Mouse (Mus musculus) spleen, adult 2 months (tissue): ENCODE data around the gene Gm4559. TPM values are rescaled to one million over a fixed set of nuclear protein-coding genes. Genes with fewer than 3 reads are reported as not detected.

Experiments
- DNase-seq, 2 experiments: peaks; one replicate each; pipeline versions ENCODE4 v3.0.0 to v3.0.0-alpha.2; 2012 to 2021; ENCODE audit warnings: low spot score in 2 of 2, low read depth in 1 of 2
- H3K27ac ChIP-seq: fragments of 200-500 bp; 2 replicates; pipeline ENCODE4 v1.5.1; 2012; ENCODE audit warnings: low read length, inconsistent platforms; ENCODE audit not compliant: insufficient read depth
- H3K27me3 ChIP-seq: fragments of 200-500 bp; 2 replicates; pipeline ENCODE4 v1.6.1; 2012; ENCODE audit warnings: mild to moderate bottlenecking, moderate library complexity, low read length, inconsistent platforms; ENCODE audit not compliant: control insufficient read depth, insufficient read depth
- H3K36me3 ChIP-seq: fragments of 200-500 bp; 2 replicates; pipeline ENCODE4 v1.6.1; 2012; ENCODE audit warnings: mild to moderate bottlenecking, low read length, inconsistent platforms; ENCODE audit not compliant: control insufficient read depth, insufficient read depth
- H3K4me1 ChIP-seq: fragments of 200-500 bp; 2 replicates; pipeline ENCODE4 v1.6.1; 2011; ENCODE audit warnings: inconsistent platforms; ENCODE audit not compliant: control insufficient read depth, insufficient read depth, insufficient read length
- H3K4me3 ChIP-seq: fragments of 200-500 bp; 2 replicates; pipeline ENCODE4 v1.5.1; 2011; ENCODE audit warnings: mild to moderate bottlenecking, inconsistent platforms; ENCODE audit not compliant: insufficient read depth, insufficient read length; ENCODE audit errors: extremely low read depth
- CTCF ChIP-seq: fragments of 200-500 bp; IDR thresholded peaks from 2 replicates; pipeline ENCODE4 v1.5.1; 2011; ENCODE audit warnings: mild to moderate bottlenecking, inconsistent platforms; ENCODE audit not compliant: insufficient read depth, insufficient read length, insufficient replicate concordance; ENCODE audit errors: extremely low read depth
- POLR2A ChIP-seq: fragments of 200-500 bp; IDR thresholded peaks from 2 replicates; pipeline ENCODE4 v1.6.1; 2011; ENCODE audit warnings: low read depth, low read length, inconsistent platforms
- WGBS: fragments of 180-500 bp; shearing (Covaris S2); methylation state at CpG from one replicate; pipeline ENCODE4 v1.1.7; 2018; 5-methylcytosine and 5-hydroxymethylcytosine counted together
- polyA plus RNA-seq: library from polyadenylated mRNA; depleted of rRNA; stranded (reverse); fragments of >200 nt; gene quantifications from 2 replicates; pipeline ENCODE4 v1.2.3, GENCODE M21; 2012; rRNA removed

Gene Gm4559
- polyA plus RNA-seq, 1 experiment, result not detected

GRCm38 (mm10) chr7:142224518-142224917 is 49.6 kb downstream of the Gm4559 start:
- Histone ChIP-seq H3K4me1 (no peaks in the 10 kb centered on the region), H3K36me3 (no peaks in the 10 kb centered on the region), H3K27ac (no peak overlapping the region), H3K27me3 (no peaks in the 10 kb centered on the region), H3K4me3 (no peak overlapping the region)
- TF ChIP-seq CTCF (no peak), POLR2A (no peak)
- 61% methylated on average over 2 of the region's 2 CpGs for WGBS
- DNase-seq, result no peak

Other genes starting within 250 kb of the Gm4559 start
- gene Mob2, start 213.3 kb downstream of the Gm4559 start, polyA plus RNA-seq, result 26.7 and 28.2 TPM in 2 replicates
- 3.5 TPM in 2 replicates for gene Dusp8, start 178.5 kb downstream of the Gm4559 start, polyA plus RNA-seq
- gene Gm45618, start 153.6 kb downstream of the Gm4559 start, polyA plus RNA-seq, result not detected in 2 replicates
- gene Gm39115, start 138.3 kb downstream of the Gm4559 start, polyA plus RNA-seq, result not detected in 2 replicates
- gene Gm45337, start 129.8 kb downstream of the Gm4559 start, polyA plus RNA-seq, result not detected in 2 replicates
- not detected in 2 replicates for gene Gm29735, start 117.2 kb downstream of the Gm4559 start, polyA plus RNA-seq
- not detected in 2 replicates for gene Gm4553, start 108.6 kb downstream of the Gm4559 start, polyA plus RNA-seq
- not detected in 2 replicates for gene Krtap5-2, start 98.4 kb downstream of the Gm4559 start, polyA plus RNA-seq
- not detected in 2 replicates for gene Gm10153, start 84.0 kb downstream of the Gm4559 start, polyA plus RNA-seq
- gene Krtap5-3, start 73.0 kb downstream of the Gm4559 start, polyA plus RNA-seq, result not detected in 2 replicates
- gene Gm7579, start 62.5 kb downstream of the Gm4559 start, polyA plus RNA-seq, result not detected in 2 replicates
- gene Krtap5-5, start 44.4 kb downstream of the Gm4559 start, polyA plus RNA-seq, result not detected in 2 replicates
- not detected in 2 replicates for gene Gm40460, start 33.3 kb downstream of the Gm4559 start, polyA plus RNA-seq
- not detected in 2 replicates for gene Gm2431, start 16.0 kb downstream of the Gm4559 start, polyA plus RNA-seq
- gene Krtap5-1, start 22.8 kb upstream of the Gm4559 start, polyA plus RNA-seq, result not detected in 2 replicates
- gene Krtap5-4, start 29.2 kb upstream of the Gm4559 start, polyA plus RNA-seq, result not detected in 2 replicates
- 14.7 and 20.2 TPM in 2 replicates for gene Ifitm10, start 99.4 kb upstream of the Gm4559 start, polyA plus RNA-seq
- 0.21 TPM in 1 of 2 replicates, not detected in the other for gene Gm49369, start 108.3 kb upstream of the Gm4559 start, polyA plus RNA-seq
- 359 and 461 TPM in 2 replicates for gene Ctsd, start 113.7 kb upstream of the Gm4559 start, polyA plus RNA-seq
- gene Syt8, start 160.5 kb upstream of the Gm4559 start, polyA plus RNA-seq, result 0.94 and 1.1 TPM in 2 replicates
- 3.0 and 3.9 TPM in 2 replicates for gene Tnni2, start 167.4 kb upstream of the Gm4559 start, polyA plus RNA-seq
- gene Lsp1, start 186.4 kb upstream of the Gm4559 start, polyA plus RNA-seq, result 368 and 410 TPM in 2 replicates
- gene Tnnt3, start 224.5 kb upstream of the Gm4559 start, polyA plus RNA-seq, result 1.6 and 1.8 TPM in 2 replicates